Mouse (Mus musculus) kidney, embryonic 15.5 days (tissue): ENCODE measurements around the gene Dctd. TPM values are rescaled to one million over a fixed set of nuclear protein-coding genes. Genes with fewer than 3 reads are reported as not detected.

Experiments used
- ATAC-seq: fragments of 200-750 bp; cut with Nextera tagmentation; replicated peaks from 2 replicates; pipeline ENCODE4 v1.8.0; 2017; ENCODE audit warnings: moderate TSS enrichment; ENCODE audit not compliant: low FRiP score
- H3K27ac ChIP-seq: fragments of 300-500 bp; sonication (generic); 2 replicates; pipeline ENCODE4 v1.5.1; 2015; ENCODE audit warnings: mild to moderate bottlenecking, inconsistent platforms
- H3K27me3 ChIP-seq: fragments of 300-500 bp; sonication (generic); 2 replicates; pipeline ENCODE4 v1.6.1; 2015; ENCODE audit warnings: inconsistent platforms
- H3K36me3 ChIP-seq: fragments of 300-500 bp; sonication (generic); 2 replicates; pipeline ENCODE4 v1.6.1; 2015; ENCODE audit warnings: inconsistent platforms
- H3K4me1 ChIP-seq: fragments of 300-500 bp; sonication (generic); 2 replicates; pipeline ENCODE4 v1.6.1; 2015; ENCODE audit warnings: inconsistent platforms
- H3K4me2 ChIP-seq: fragments of 300-500 bp; sonication (generic); 2 replicates; pipeline ENCODE4 v1.6.1; 2015; ENCODE audit warnings: moderate library complexity, mild to moderate bottlenecking, inconsistent platforms
- H3K4me3 ChIP-seq: fragments of 300-500 bp; sonication (generic); replicated peaks from 2 replicates; pipeline ENCODE4 v1.5.1; 2015; ENCODE audit warnings: mild to moderate bottlenecking, inconsistent platforms
- H3K9ac ChIP-seq: fragments of 300-500 bp; sonication (generic); 2 replicates; pipeline ENCODE4 v1.6.1; 2015; ENCODE audit warnings: mild to moderate bottlenecking, inconsistent platforms
- H3K9me3 ChIP-seq: fragments of 300-500 bp; sonication (generic); replicated peaks from 2 replicates; pipeline ENCODE4 v1.6.1; 2016; ENCODE audit warnings: inconsistent platforms
- WGBS: fragments of 180-500 bp; shearing (Covaris S2); methylation state at CpG from one replicate; pipeline ENCODE4 v1.1.7; 2015; ENCODE audit warnings: mixed read lengths; 5-methylcytosine and 5-hydroxymethylcytosine counted together
- polyA plus RNA-seq: library from polyadenylated mRNA; unstranded; fragments of >200 nt; fragmentation: Nextera tagmentation; extraction: Ambion mirVana; gene quantifications from 2 replicates; pipeline ENCODE4 v1.2.1, GENCODE M21; 2015

The Dctd gene
- polyA plus RNA-seq, 1 experiment from 2014 or later, result 36.7 TPM

DNA sequence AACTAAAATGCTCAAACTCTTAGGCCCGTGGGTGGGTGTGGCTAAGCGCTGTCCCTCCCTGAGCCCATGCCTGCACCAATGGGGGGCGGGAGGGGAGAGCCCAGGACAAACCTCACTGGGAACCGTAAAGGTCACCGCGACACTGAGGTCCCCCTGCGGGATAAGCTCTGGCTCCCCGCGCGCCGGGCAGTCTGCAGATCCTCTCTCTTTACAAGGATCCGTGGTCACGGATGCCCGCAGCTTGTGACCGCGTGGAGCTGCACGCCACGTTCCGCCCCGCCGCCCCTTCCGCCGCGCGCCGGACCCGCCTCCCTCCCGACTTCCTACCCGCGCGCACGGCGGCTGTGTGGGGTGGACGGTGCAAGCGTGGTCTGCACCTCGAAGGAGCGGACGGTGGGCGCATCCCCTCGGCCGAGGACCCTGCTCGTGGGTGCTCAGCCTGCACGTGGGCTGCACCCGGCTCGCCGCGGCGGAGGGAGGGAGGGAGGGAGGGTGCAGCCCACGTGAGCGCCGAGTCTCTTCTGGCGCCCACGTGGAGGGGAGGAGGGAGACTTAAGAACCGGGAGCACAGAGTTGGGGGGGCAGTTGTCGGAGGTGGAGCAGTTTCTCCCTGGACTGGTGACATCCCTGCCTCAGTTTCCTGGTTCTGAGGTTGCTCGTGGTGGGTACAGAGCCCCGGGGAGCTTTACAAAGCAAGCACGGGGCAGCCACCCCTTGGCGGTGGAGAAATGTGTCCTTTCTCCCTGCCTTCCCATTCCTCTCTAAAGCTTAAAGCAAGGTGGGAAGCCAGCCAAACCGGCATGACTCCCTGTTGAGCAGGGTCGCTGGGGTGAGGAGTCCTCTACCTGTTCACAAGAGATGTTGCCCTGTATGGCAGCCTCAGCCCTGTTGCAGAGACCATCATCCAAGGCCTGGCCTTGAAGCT lies 11.2 kb downstream of the Dctd start:
- ATAC-seq, result peak; percentile 96
- WGBS, result 0% methylated on average over 60 of the region's 61 CpGs

DNA sequence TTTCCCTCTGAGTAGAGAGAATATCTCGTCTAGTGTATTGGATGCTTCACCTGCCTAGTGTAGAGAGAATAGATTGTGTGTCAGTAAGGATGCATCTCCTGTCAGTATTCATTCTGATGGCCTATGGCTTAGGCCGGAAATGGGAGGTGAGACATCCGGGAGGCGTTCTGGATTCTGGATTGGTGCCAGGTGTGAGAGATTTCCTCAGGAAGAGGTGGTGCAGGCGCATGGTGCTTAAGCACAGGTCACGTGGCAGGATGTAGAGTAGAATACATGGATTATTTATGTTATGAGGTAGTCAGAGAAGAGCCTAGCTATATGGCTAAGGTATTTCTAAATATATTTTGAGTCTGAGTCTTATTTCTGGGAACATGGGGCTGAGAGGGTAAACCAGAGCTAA lies 15.7 kb downstream of the Dctd start:
- no peaks in the 10 kb centered on the region for H3K27me3 ChIP-seq
- ATAC-seq, result no peak
- H3K4me2 ChIP-seq, result no peak overlapping the region
- H3K4me1 ChIP-seq, result peaks cover 5% of the 10 kb centered on the region
- H3K4me3 ChIP-seq, result no peak overlapping the region
- 73% methylated on average over 6 of the region's 6 CpGs for WGBS
- H3K9me3 ChIP-seq, result peaks cover 12% of the 10 kb centered on the region
- no peak overlapping the region for H3K27ac ChIP-seq
- peaks cover 46% of the 10 kb centered on the region for H3K36me3 ChIP-seq
- no peak overlapping the region for H3K9ac ChIP-seq

More for the DNA sequence above, 11.2 kb downstream of the Dctd start:
- Histone ChIP-seq H3K27ac (peak overlapping the region; percentile 84), H3K27me3 (no peaks in the 10 kb centered on the region), H3K36me3 (peaks cover 9% of the 10 kb centered on the region), H3K4me3 (peak overlapping the region; percentile 81), H3K9me3 (peaks cover 2% of the 10 kb centered on the region; the same call in 1 of the 2 replicates), H3K9ac (peak overlapping the region; percentile 70), H3K4me2 (peak overlapping the region; percentile 85), H3K4me1 (peaks cover 21% of the 10 kb centered on the region)

DNA sequence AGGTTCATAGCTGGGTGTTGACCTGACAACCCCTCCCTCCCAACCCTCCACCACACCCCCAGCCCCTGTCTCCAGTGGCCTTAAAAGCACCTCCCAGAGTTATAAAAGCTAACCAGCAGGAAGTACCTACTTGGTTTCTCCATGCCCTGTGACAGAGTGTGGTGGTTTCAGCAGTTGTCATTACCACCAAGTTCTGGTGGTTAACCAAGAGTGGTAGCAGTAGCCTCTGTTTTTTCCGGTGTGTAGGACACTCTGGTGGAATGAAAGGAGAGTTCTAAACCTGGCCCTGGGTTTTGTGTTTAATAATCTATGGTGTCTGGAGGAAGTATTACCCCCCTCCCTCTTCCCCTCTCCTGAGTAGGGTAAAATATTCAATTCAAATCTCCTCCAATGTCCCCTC lies 24.1 kb downstream of the Dctd start:
- peaks cover 30% of the 10 kb centered on the region for H3K36me3 ChIP-seq
- peaks cover 11% of the 10 kb centered on the region for H3K4me1 ChIP-seq
- H3K27ac ChIP-seq, result no peak overlapping the region
- 90% methylated on average over 1 of the region's 1 CpGs for WGBS
- H3K9ac ChIP-seq, result no peak overlapping the region
- peaks cover 11% of the 10 kb centered on the region for H3K9me3 ChIP-seq
- H3K4me3 ChIP-seq, result no peak overlapping the region
- ATAC-seq, result no peak
- no peaks in the 10 kb centered on the region for H3K27me3 ChIP-seq
- H3K4me2 ChIP-seq, result no peak overlapping the region

DNA sequence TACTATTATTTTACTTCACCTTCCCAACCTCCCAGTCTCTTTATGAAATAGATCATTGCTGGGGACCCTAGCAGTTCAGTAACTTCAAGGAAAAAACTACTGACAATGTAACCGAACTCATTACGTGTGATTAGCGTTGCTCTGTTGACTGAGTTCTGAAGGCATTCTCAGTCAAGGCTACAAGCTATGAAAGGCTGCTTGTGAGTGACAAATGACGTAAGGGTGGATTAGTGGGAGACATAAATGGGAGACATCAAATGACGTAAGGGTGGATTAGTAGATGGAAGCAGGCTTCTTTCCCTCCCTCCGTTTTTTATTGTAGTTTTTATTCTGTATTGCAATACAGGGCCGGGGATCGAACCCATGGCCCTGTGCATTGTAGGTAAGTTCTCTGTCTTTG lies 26.0 kb downstream of the Dctd start:
- peaks cover 17% of the 10 kb centered on the region; the same call in 1 of the 2 replicates for H3K36me3 ChIP-seq
- no peak overlapping the region for H3K4me3 ChIP-seq
- ATAC-seq, result no peak
- H3K4me1 ChIP-seq, result peaks cover 18% of the 10 kb centered on the region
- no peaks in the 10 kb centered on the region for H3K27me3 ChIP-seq
- no peak overlapping the region for H3K4me2 ChIP-seq
- H3K27ac ChIP-seq, result no peak overlapping the region
- no peak overlapping the region for H3K9ac ChIP-seq
- WGBS, result 91% methylated on average over 8 of the region's 8 CpGs
- no peaks in the 10 kb centered on the region for H3K9me3 ChIP-seq

DNA sequence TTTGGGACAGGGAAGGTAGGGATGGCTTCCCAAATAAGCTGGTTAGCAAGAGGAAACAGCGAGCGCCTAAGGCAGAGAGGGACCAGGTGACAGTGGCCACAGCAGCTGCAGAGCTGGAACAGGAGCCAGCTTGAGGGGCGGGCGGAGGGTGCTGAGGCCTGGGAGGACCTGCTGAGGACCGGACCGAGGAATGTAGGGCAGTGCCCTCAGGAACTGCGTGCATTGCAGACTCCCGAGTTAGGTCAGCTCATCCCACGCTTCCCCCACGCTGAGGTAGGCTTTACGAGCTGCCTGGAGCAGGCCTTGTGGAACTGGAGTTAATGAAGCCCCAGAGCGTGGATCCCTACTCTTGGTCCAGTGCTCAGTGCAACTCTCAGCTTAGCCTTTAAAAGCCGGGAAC lies 28.1 kb downstream of the Dctd start:
- H3K27ac ChIP-seq, result no peak overlapping the region
- peak; percentile 86 for ATAC-seq
- H3K4me3 ChIP-seq, result no peak overlapping the region
- H3K9me3 ChIP-seq, result no peaks in the 10 kb centered on the region
- no peak overlapping the region for H3K9ac ChIP-seq
- H3K4me1 ChIP-seq, result peaks cover 28% of the 10 kb centered on the region
- peaks cover 14% of the 10 kb centered on the region; the same call in 1 of the 2 replicates for H3K36me3 ChIP-seq
- WGBS, result 41% methylated on average over 13 of the region's 13 CpGs
- H3K4me2 ChIP-seq, result no peak overlapping the region
- H3K27me3 ChIP-seq, result no peaks in the 10 kb centered on the region

DNA sequence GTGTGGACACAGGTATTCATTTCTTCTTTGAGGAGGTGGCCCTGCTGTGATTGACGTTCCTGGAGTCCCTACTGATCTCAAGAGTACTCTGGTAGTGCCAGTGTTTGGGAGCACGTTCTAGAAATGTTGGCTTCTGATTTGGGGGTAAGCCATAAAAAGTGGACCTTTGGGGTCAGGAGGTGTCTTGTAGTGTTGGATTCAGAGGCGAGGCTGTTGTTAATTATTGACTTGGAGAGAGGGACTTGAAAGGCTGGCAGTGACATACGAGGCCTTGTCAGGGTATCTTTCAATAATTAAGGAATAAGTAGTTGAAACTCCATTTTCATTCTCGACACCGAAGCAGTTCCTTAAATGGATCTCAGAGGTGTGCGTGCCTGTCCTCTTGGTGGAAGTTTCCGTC lies 31.4 kb downstream of the Dctd start:
- H3K4me3 ChIP-seq, result no peak overlapping the region
- WGBS, result 55% methylated on average over 8 of the region's 8 CpGs
- no peak for ATAC-seq
- no peak overlapping the region for H3K9ac ChIP-seq
- no peak overlapping the region for H3K4me2 ChIP-seq
- H3K27ac ChIP-seq, result peak overlapping the region; percentile 14; the same call in 1 of the 2 replicates
- peaks cover 27% of the 10 kb centered on the region for H3K36me3 ChIP-seq
- H3K27me3 ChIP-seq, result no peaks in the 10 kb centered on the region
- H3K4me1 ChIP-seq, result peaks cover 28% of the 10 kb centered on the region
- no peaks in the 10 kb centered on the region for H3K9me3 ChIP-seq

DNA sequence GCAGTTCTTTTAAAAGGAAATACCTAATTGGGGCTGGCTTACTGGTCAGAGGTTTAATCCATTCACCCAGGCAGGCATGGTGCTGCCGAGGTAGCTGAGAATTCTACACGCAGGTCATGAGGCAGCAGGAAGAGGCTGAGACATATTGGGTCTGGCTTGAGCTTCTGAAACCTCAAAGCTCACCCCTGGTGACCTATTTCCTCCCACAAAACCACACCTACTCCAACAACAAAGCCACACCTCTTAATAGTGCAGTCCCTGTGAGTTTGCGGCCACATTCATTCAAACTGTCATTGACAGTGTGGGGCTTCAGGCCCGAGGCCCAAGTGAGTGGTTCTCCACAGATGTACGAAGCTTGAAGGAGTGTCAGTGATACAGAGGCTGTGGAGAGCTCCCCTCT lies 34.4 kb downstream of the Dctd start:
- Histone ChIP-seq H3K9me3 (no peaks in the 10 kb centered on the region), H3K27ac (no peak overlapping the region), H3K4me3 (no peak overlapping the region), H3K4me1 (peaks cover 28% of the 10 kb centered on the region), H3K36me3 (peaks cover 37% of the 10 kb centered on the region), H3K27me3 (no peaks in the 10 kb centered on the region), H3K4me2 (no peak overlapping the region), H3K9ac (no peak overlapping the region)
- no peak for ATAC-seq
- 79% methylated on average over 5 of the region's 5 CpGs for WGBS

DNA sequence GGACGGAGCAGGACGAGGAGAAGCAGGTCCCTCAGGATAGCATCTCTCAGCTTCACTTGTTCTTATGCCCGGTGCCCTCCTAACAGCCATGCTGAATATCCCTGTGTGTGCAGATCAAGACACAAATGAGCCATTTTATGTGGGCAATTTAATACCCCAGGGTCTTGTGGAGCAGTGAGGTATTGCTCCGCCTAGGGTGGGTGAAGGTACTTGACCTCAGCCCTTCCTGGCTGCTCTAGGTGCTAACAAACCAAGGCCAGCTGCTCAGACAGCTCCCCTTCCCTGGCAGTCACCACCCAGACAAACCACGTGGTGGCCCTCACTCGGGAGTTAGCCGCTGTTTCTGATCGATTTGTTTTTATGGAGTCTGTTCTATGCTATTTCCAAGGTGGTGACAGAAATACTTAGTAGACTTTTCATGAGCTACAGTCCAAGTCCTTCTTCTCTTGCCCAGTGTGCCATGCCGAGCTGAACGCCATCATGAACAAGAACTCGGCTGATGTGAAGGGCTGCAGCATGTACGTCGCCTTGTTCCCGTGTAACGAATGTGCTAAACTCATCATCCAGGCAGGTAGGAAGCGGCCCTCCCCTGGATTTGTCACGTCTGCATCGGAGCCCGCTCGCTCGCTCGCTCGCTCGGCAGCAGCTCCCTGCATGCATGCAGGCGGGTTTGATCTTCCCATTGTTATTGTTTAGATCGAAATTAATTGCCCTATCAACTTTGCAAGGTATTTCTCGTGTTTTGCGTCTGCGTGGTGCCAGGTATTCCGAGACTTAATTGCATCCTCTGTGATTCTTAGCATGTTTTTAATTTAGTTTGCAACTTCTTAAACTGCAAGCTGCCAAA lies 38.1 kb downstream of the Dctd start:
- Histone ChIP-seq H3K4me1 (peaks cover 11% of the 10 kb centered on the region; the same call in 1 of the 2 replicates), H3K27ac (no peak overlapping the region), H3K27me3 (no peaks in the 10 kb centered on the region), H3K9ac (no peak overlapping the region), H3K4me3 (peak overlapping the region; percentile 4; the same call in 1 of the 2 replicates), H3K9me3 (no peaks in the 10 kb centered on the region), H3K36me3 (peaks cover 51% of the 10 kb centered on the region), H3K4me2 (peak overlapping the region; percentile 42)
- ATAC-seq, result peak; percentile 77
- 53% methylated on average over 30 of the region's 30 CpGs for WGBS

DNA sequence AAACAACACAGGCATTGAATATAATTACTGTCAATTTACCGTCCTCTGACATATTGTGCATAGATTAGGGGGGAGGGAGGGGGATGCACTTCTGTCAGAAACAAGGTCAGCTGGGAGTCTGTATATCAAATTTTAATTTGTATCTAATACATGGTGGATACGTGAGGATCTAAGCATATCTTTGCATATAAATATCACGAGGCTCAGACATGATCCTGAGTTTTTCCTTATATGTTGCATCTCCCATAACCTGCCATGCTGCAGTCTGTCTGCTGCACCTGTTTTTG lies 38.7 kb downstream of the Dctd start:
- ATAC-seq, result no peak

DNA sequence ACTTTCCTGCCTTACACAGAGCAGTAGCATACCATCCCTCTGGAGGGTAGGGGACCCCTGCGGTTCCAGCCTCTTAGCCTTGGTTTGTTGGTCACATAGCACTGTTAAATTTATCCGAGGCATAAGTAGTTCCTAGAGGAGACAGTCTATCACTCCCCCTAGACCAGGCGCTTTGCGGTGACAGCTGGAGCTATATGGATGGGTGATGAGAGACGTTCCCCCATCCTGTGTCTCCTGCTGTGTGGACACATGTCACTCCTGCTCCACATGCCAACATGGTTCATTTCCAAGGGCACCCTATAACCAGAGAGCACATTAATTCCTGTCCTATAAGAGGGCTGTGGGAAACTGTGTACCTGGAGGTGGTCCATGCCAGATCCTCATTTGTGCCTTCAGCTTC lies 42.1 kb downstream of the Dctd start:
- Histone ChIP-seq H3K36me3 (peaks cover 54% of the 10 kb centered on the region), H3K4me3 (no peak overlapping the region), H3K27ac (no peak overlapping the region), H3K27me3 (no peaks in the 10 kb centered on the region), H3K9ac (no peak overlapping the region), H3K4me2 (no peak overlapping the region), H3K9me3 (no peaks in the 10 kb centered on the region), H3K4me1 (peaks cover 11% of the 10 kb centered on the region; the same call in 1 of the 2 replicates)
- ATAC-seq, result no peak
- 88% methylated on average over 5 of the region's 5 CpGs for WGBS

More for the DNA sequence above, 38.7 kb downstream of the Dctd start:
- Histone ChIP-seq H3K9me3 (no peaks in the 10 kb centered on the region), H3K4me1 (peaks cover 11% of the 10 kb centered on the region; the same call in 1 of the 2 replicates), H3K9ac (no peak overlapping the region), H3K4me2 (peak overlapping the region; percentile 42; the same call in 1 of the 2 replicates), H3K27me3 (no peaks in the 10 kb centered on the region), H3K36me3 (peaks cover 51% of the 10 kb centered on the region), H3K27ac (no peak overlapping the region), H3K4me3 (no peak overlapping the region)
- WGBS, result 72% methylated on average over 3 of the region's 3 CpGs

DNA sequence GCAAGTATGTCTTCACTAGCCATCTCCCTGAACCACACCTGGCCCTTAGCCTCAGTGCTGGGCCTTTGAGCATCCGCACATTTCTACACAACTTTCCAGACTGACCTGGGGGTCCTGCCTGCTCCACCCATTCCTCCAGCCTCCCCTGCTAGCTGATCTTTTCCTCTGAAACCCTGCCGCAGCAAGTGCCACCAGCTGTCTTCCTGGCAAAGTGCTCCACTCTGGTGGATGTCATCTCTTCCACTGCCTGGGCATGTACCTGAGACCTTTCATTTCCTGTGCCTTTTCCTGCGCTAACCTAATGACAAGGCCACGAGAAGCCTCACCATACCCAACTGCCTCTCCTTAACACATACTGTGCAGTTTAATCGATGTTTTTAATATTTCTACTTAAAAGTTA lies 46.9 kb downstream of the Dctd start:
- Histone ChIP-seq H3K4me1 (no peaks in the 10 kb centered on the region), H3K9ac (no peak overlapping the region), H3K36me3 (peaks cover 36% of the 10 kb centered on the region), H3K27me3 (no peaks in the 10 kb centered on the region), H3K4me2 (no peak overlapping the region), H3K4me3 (no peak overlapping the region), H3K27ac (no peak overlapping the region), H3K9me3 (peaks cover 5% of the 10 kb centered on the region)
- 82% methylated on average over 5 of the region's 5 CpGs for WGBS
- ATAC-seq, result no peak

DNA sequence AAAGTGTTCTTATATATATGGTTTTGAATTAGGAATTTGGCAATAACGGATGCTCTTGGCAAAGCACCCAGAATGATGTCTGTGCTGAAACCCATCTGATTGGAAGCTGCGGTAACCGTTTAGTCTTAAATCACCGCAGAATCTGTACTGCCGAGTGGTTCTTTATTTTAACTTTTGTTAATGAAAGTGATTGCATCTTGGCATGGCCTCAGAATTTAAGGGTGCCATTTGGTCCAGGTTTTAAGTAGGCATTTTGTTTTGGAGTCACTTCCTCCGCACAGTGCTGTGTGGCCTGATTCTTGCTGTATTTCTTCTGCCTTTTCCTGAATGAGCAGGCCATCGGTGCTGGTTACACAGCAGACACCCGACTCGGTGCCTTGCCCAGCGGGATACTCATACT lies 47.6 kb downstream of the Dctd start:
- ATAC-seq, result no peak
- no peak overlapping the region for H3K9ac ChIP-seq
- no peaks in the 10 kb centered on the region for H3K4me1 ChIP-seq
- no peak overlapping the region for H3K27ac ChIP-seq
- H3K4me2 ChIP-seq, result no peak overlapping the region
- H3K4me3 ChIP-seq, result no peak overlapping the region
- 83% methylated on average over 10 of the region's 10 CpGs for WGBS
- no peaks in the 10 kb centered on the region for H3K27me3 ChIP-seq
- peaks cover 30% of the 10 kb centered on the region for H3K36me3 ChIP-seq
- peaks cover 5% of the 10 kb centered on the region for H3K9me3 ChIP-seq
